Mouse (Mus musculus): ENCODE data around the gene Mgat4b.

GRCm38 (mm10) chr11:50238821-50239791, 28.4 kb downstream of the Mgat4b start:
- no peak for TF ChIP-seq CTCF (IDR thresholded peaks at IDR 0.05; ENCODE audit: insufficient read depth, low read depth, low read length)
- no peak for TF ChIP-seq POLR2A (IDR thresholded peaks at IDR 0.05; ENCODE audit: insufficient read depth, low read depth, low read length)

Measured in olfactory bulb, adult 2 months (tissue).